Mouse (Mus musculus): Measurements from ENCODE around the gene Coa6.

- peak; percentile 52 to 79; a peak in 3 of 4 replicates for TF ChIP-seq CTCF (conservative IDR thresholded peaks at IDR 0.05 in 1 of 2, IDR thresholded peaks at IDR 0.05 in 1 of 2; ENCODE audit: low read depth in 2 of 2, low read length in 2 of 2)
- TF ChIP-seq POLR2A (IDR thresholded peaks at IDR 0.05; ENCODE audit: low read depth, low read length), result no peak
- no peak for TF ChIP-seq PAX5 (IDR thresholded peaks at IDR 0.05; ENCODE audit: low read length)
- no peak for TF ChIP-seq EP300 (IDR thresholded peaks at IDR 0.05; ENCODE audit: low read length)
- TF ChIP-seq JUND (conservative IDR thresholded peaks at IDR 0.05; ENCODE audit: low read depth, low read length), result no peak
These were observed 39.6 kb upstream of the Coa6 start for GRCm38 (mm10) chr8:126382749-126383148.

Measured in CH12.LX (cell line).